Mouse (Mus musculus): Measurements from ENCODE around the gene Mtmr11.

DNA sequence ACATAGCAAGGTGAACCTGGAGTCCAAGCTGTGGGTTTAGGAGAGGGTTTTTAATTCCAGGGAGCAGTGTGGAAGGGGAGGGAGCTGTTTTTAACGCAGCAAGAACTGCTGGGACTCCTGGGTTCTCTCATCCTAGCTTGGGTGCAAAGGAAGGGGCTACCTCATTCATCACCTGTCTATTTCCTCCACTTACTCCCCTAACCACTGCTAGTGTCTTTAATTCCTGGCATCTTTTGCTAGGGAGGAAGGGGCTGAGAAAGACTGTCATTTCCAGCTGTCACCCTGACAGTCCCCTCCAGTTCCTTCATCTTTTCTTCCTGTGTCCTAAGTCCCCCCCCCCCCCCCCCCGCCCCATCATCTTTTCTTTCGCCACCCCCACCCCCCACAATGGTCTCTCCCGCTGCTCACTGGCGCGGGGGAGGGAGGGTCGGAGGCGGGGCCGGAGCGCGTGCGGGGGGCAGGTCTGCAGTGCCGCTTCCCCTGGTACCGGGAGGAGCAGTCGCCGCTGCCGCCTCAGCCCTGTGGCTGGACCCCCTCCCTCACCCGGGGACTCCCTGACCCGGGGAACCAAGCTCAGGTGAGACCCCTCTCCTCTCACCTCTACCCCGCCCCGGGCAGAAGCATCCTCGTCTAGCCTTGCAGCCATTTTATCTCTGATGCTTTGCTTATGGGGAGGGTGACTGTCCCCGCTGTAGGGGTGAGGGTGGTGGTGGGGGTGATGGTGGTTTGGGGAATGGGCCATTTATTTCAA, 19.1 kb downstream of the Mtmr11 start, which contains the start of gene Sv2a:
- TF ChIP-seq REST (IDR thresholded peaks at IDR 0.05; ENCODE audit: insufficient read depth, insufficient read length) (no peak), E2F4 (IDR thresholded peaks at IDR 0.05; ENCODE audit: insufficient read depth) (no peak), POLR2A (IDR thresholded peaks at IDR 0.05; ENCODE audit: insufficient read length, low read depth) (no peak), MAX (IDR thresholded peaks at IDR 0.05; ENCODE audit: low read depth) (no peak)

Measured in myocyte (in vitro differentiated cells).